Mouse (Mus musculus) hindbrain, embryonic 15.5 days (tissue): ENCODE results near the gene Retreg1. TPM values are rescaled to one million over a fixed set of nuclear protein-coding genes. Genes with fewer than 3 reads are reported as not detected.
A peak's percentile ranks its signal among the peaks of the same experiment; 100 is the strongest.

Experiments used
- ATAC-seq: fragments of 200-750 bp; cut with Nextera tagmentation; 2 replicates; pipeline ENCODE4 v1.8.0; 2017; ENCODE audit warnings: low read depth, moderate number of reproducible peaks, moderate TSS enrichment; ENCODE audit not compliant: low FRiP score
- H3K27ac ChIP-seq: fragments of 300-500 bp; sonication (generic); replicated peaks from 2 replicates; pipeline ENCODE4 v1.5.1; 2015; ENCODE audit warnings: mild to moderate bottlenecking, inconsistent platforms
- H3K27me3 ChIP-seq: fragments of 300-500 bp; sonication (generic); 2 replicates; pipeline ENCODE4 v1.6.1; 2015; ENCODE audit warnings: control low read depth, inconsistent platforms
- H3K36me3 ChIP-seq: fragments of 300-500 bp; sonication (generic); 2 replicates; pipeline ENCODE4 v1.6.1; 2015; ENCODE audit warnings: control low read depth, inconsistent platforms
- H3K4me1 ChIP-seq: fragments of 300-500 bp; sonication (generic); replicated peaks from 2 replicates; pipeline ENCODE4 v1.6.1; 2015; ENCODE audit warnings: control low read depth, inconsistent platforms
- H3K4me2 ChIP-seq: fragments of 300-500 bp; sonication (generic); 2 replicates; pipeline ENCODE4 v1.6.1; 2015; ENCODE audit warnings: moderate library complexity, mild to moderate bottlenecking, inconsistent platforms
- H3K4me3 ChIP-seq: fragments of 300-500 bp; sonication (generic); 2 replicates; pipeline ENCODE4 v1.5.1; 2015; ENCODE audit warnings: mild to moderate bottlenecking, inconsistent platforms
- H3K9ac ChIP-seq: fragments of 300-500 bp; sonication (generic); 2 replicates; pipeline ENCODE4 v1.6.1; 2015; ENCODE audit warnings: inconsistent platforms
- H3K9me3 ChIP-seq: fragments of 300-500 bp; sonication (generic); 2 replicates; pipeline ENCODE4 v1.6.1; 2016; ENCODE audit warnings: control low read depth, inconsistent platforms
- WGBS: fragments of 180-500 bp; shearing (Covaris S2); methylation state at CpG from one replicate; pipeline ENCODE4 v1.1.7; 2015; 5-methylcytosine and 5-hydroxymethylcytosine counted together
- polyA plus RNA-seq: library from polyadenylated mRNA; unstranded; fragments of >200 nt; fragmentation: Nextera tagmentation; extraction: Ambion mirVana; gene quantifications from 2 replicates; pipeline ENCODE4 v1.2.1, GENCODE M21; 2015

Gene Retreg1
- polyA plus RNA-seq, 1 experiment from 2014 or later, result 13.4 TPM

GRCm38 (mm10) chr15:25927106-25927505, 84.1 kb downstream of the Retreg1 start:
- Histone ChIP-seq H3K27ac (no peak overlapping the region), H3K9ac (no peak overlapping the region), H3K4me3 (no peak overlapping the region), H3K36me3 (no peaks in the 10 kb centered on the region), H3K4me2 (no peak overlapping the region), H3K27me3 (no peaks in the 10 kb centered on the region), H3K4me1 (no peaks in the 10 kb centered on the region), H3K9me3 (no peaks in the 10 kb centered on the region)
- 92% methylated on average over 14 of the region's 14 CpGs for WGBS
- ATAC-seq, result no peak

- no peaks in the 10 kb centered on the region for H3K36me3 ChIP-seq
- H3K9me3 ChIP-seq, result no peaks in the 10 kb centered on the region
- no peak for ATAC-seq
- H3K9ac ChIP-seq, result no peak overlapping the region
- no peak overlapping the region for H3K27ac ChIP-seq
- H3K4me1 ChIP-seq, result peaks cover 5% of the 10 kb centered on the region
- no peak overlapping the region for H3K4me2 ChIP-seq
- WGBS, result 91% methylated on average over 8 of the region's 8 CpGs
- no peaks in the 10 kb centered on the region for H3K27me3 ChIP-seq
- no peak overlapping the region for H3K4me3 ChIP-seq
These were observed 85.0 kb downstream of the Retreg1 start for GRCm38 (mm10) chr15:25928001-25928400.

- H3K9ac ChIP-seq, result no peak overlapping the region
- 70% methylated on average over 5 of the region's 5 CpGs for WGBS
- H3K36me3 ChIP-seq, result no peaks in the 10 kb centered on the region
- no peak overlapping the region for H3K27ac ChIP-seq
- no peak for ATAC-seq
- H3K4me1 ChIP-seq, result peaks cover 13% of the 10 kb centered on the region
- H3K4me3 ChIP-seq, result no peak overlapping the region
- H3K9me3 ChIP-seq, result no peaks in the 10 kb centered on the region
- H3K27me3 ChIP-seq, result no peaks in the 10 kb centered on the region
- H3K4me2 ChIP-seq, result no peak overlapping the region
These were observed 85.9 kb downstream of the Retreg1 start for GRCm38 (mm10) chr15:25928831-25929230.

- 79% methylated on average over 11 of the region's 11 CpGs for WGBS
- no peak overlapping the region for H3K4me3 ChIP-seq
- no peak overlapping the region for H3K9ac ChIP-seq
- no peak for ATAC-seq
- H3K4me1 ChIP-seq, result peaks cover 14% of the 10 kb centered on the region
- no peaks in the 10 kb centered on the region for H3K9me3 ChIP-seq
- no peak overlapping the region for H3K4me2 ChIP-seq
- H3K36me3 ChIP-seq, result no peaks in the 10 kb centered on the region
- no peak overlapping the region for H3K27ac ChIP-seq
- H3K27me3 ChIP-seq, result no peaks in the 10 kb centered on the region
These were observed 86.5 kb downstream of the Retreg1 start for GRCm38 (mm10) chr15:25929518-25929917.

- Histone ChIP-seq H3K27ac (no peak overlapping the region), H3K4me2 (no peak overlapping the region), H3K9me3 (no peaks in the 10 kb centered on the region), H3K9ac (no peak overlapping the region), H3K27me3 (no peaks in the 10 kb centered on the region), H3K4me3 (no peak overlapping the region), H3K36me3 (no peaks in the 10 kb centered on the region), H3K4me1 (peaks cover 14% of the 10 kb centered on the region)
- 89% methylated on average over 10 of the region's 10 CpGs for WGBS
- no peak for ATAC-seq
These were observed 87.0 kb downstream of the Retreg1 start for GRCm38 (mm10) chr15:25929936-25930335.

GRCm38 (mm10) chr15:25930657-25931056, 87.7 kb downstream of the Retreg1 start:
- H3K27me3 ChIP-seq, result no peaks in the 10 kb centered on the region
- no peak for ATAC-seq
- no peak overlapping the region for H3K9ac ChIP-seq
- H3K4me1 ChIP-seq, result peaks cover 14% of the 10 kb centered on the region
- H3K27ac ChIP-seq, result no peak overlapping the region
- no peaks in the 10 kb centered on the region for H3K36me3 ChIP-seq
- H3K4me3 ChIP-seq, result no peak overlapping the region
- no peaks in the 10 kb centered on the region for H3K9me3 ChIP-seq
- no peak overlapping the region for H3K4me2 ChIP-seq
- 94% methylated on average over 5 of the region's 5 CpGs for WGBS

GRCm38 (mm10) chr15:25932497-25932896, 89.5 kb downstream of the Retreg1 start:
- Histone ChIP-seq H3K9ac (no peak overlapping the region), H3K4me2 (no peak overlapping the region), H3K9me3 (no peaks in the 10 kb centered on the region), H3K4me3 (no peak overlapping the region), H3K4me1 (peaks cover 14% of the 10 kb centered on the region), H3K27me3 (no peaks in the 10 kb centered on the region), H3K36me3 (no peaks in the 10 kb centered on the region), H3K27ac (no peak overlapping the region)
- WGBS, result 92% methylated on average over 9 of the region's 9 CpGs
- ATAC-seq, result no peak

GRCm38 (mm10) chr15:25932937-25933684, 90.1 kb downstream of the Retreg1 start:
- H3K4me2 ChIP-seq, result no peak overlapping the region
- no peak overlapping the region for H3K4me3 ChIP-seq
- no peaks in the 10 kb centered on the region for H3K36me3 ChIP-seq
- WGBS, result 49% methylated on average over 16 of the region's 16 CpGs
- H3K9me3 ChIP-seq, result no peaks in the 10 kb centered on the region
- peaks cover 14% of the 10 kb centered on the region for H3K4me1 ChIP-seq
- no peak overlapping the region for H3K27ac ChIP-seq
- no peak overlapping the region for H3K9ac ChIP-seq
- no peaks in the 10 kb centered on the region for H3K27me3 ChIP-seq
- ATAC-seq, result peak; percentile 52; the same call in 1 of the 2 replicates

GRCm38 (mm10) chr15:25933685-25934108, 90.7 kb downstream of the Retreg1 start:
- 60% methylated on average over 7 of the region's 7 CpGs for WGBS
- no peaks in the 10 kb centered on the region for H3K27me3 ChIP-seq
- no peak overlapping the region for H3K27ac ChIP-seq
- no peak for ATAC-seq
- H3K4me1 ChIP-seq, result peaks cover 14% of the 10 kb centered on the region
- no peaks in the 10 kb centered on the region for H3K9me3 ChIP-seq
- no peaks in the 10 kb centered on the region for H3K36me3 ChIP-seq
- H3K4me2 ChIP-seq, result no peak overlapping the region
- no peak overlapping the region for H3K4me3 ChIP-seq
- no peak overlapping the region for H3K9ac ChIP-seq

- H3K4me1 ChIP-seq, result peaks cover 14% of the 10 kb centered on the region
- no peak overlapping the region for H3K4me3 ChIP-seq
- H3K27ac ChIP-seq, result no peak overlapping the region
- ATAC-seq, result no peak
- H3K9me3 ChIP-seq, result no peaks in the 10 kb centered on the region
- H3K27me3 ChIP-seq, result no peaks in the 10 kb centered on the region
- no peak overlapping the region for H3K4me2 ChIP-seq
- H3K9ac ChIP-seq, result no peak overlapping the region
- 89% methylated on average over 7 of the region's 7 CpGs for WGBS
- no peaks in the 10 kb centered on the region for H3K36me3 ChIP-seq
These were observed 91.4 kb downstream of the Retreg1 start for GRCm38 (mm10) chr15:25934411-25934810.

- Histone ChIP-seq H3K4me2 (no peak overlapping the region), H3K36me3 (no peaks in the 10 kb centered on the region), H3K9me3 (no peaks in the 10 kb centered on the region), H3K4me3 (no peak overlapping the region), H3K27ac (no peak overlapping the region), H3K4me1 (peaks cover 4% of the 10 kb centered on the region), H3K9ac (no peak overlapping the region), H3K27me3 (no peaks in the 10 kb centered on the region)
- 93% methylated on average over 7 of the region's 7 CpGs for WGBS
- no peak for ATAC-seq
These were observed 95.5 kb downstream of the Retreg1 start for GRCm38 (mm10) chr15:25938496-25938895.

GRCm38 (mm10) chr15:25940397-25941377, 97.7 kb downstream of the Retreg1 start:
- H3K9ac ChIP-seq, result no peak overlapping the region
- H3K27me3 ChIP-seq, result no peaks in the 10 kb centered on the region
- H3K27ac ChIP-seq, result no peak overlapping the region
- ATAC-seq, result no peak
- H3K4me2 ChIP-seq, result peak overlapping the region; percentile 17; the same call in 1 of the 2 replicates
- 43% methylated on average over 24 of the region's 24 CpGs for WGBS
- no peak overlapping the region for H3K4me3 ChIP-seq
- H3K4me1 ChIP-seq, result no peaks in the 10 kb centered on the region
- no peaks in the 10 kb centered on the region for H3K36me3 ChIP-seq
- H3K9me3 ChIP-seq, result no peaks in the 10 kb centered on the region
